Mouse (Mus musculus): Measurements from ENCODE around the gene Asb15. TPM values are rescaled to one million over a fixed set of nuclear protein-coding genes. Genes with fewer than 3 reads are reported as not detected.

The Asb15 gene
- polyA plus RNA-seq, 1 experiment from 2014 or later = not detected

DNA sequence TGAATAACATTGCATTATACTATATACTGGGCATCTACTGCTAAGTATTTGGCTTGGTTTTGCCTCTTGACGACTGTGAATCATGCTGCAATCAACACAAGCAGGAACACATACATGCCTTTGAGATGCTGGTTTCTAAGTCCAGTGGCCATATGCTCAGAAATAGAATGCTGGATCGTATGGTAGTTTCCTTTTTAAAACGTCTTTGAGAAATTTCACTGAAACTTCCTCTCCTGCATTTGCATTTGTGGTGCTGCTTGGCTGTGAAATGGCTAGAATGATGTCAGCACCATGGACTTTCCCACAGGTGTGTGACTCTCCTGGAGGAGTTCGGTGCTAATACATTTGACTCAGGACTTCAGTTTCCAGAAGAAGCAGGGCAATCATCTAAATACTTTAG, 12.2 kb downstream of the Asb15 start:
- no peaks in the 10 kb centered on the region for H3K36me3 ChIP-seq (ENCODE audit: poor library complexity, severe bottlenecking)
- H3K4me2 ChIP-seq = no peak overlapping the region
- H3K4me1 ChIP-seq = no peaks in the 10 kb centered on the region
- 75% methylated on average over 4 of the region's 4 CpGs for WGBS
- no peaks in the 10 kb centered on the region for H3K9me3 ChIP-seq (replicated peaks)
- no peak overlapping the region for H3K27ac ChIP-seq
- no peak overlapping the region for H3K9ac ChIP-seq
- ATAC-seq = no peak
- no peaks in the 10 kb centered on the region for H3K27me3 ChIP-seq
- no peak overlapping the region for H3K4me3 ChIP-seq

DNA sequence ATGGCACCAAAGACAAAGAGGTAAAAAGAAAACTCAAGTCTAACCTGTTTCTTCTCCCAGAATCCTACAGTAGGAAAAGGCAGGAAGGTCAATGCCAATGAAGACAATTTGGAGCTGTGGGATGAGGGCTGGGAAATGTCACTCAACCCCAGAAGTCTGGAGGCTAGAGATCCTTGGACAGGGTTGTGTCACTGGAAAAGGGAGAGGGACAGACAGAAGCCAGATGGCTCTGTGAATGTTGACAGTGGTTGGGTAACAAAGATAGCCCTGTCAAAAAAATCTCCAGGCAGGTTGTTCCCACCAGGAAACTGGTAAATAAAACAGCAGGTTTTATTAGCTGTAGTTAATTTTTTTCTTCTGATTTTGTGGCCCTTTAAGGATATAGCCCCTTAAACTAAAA, 14.4 kb downstream of the Asb15 start:
- no peaks in the 10 kb centered on the region for H3K4me1 ChIP-seq
- H3K4me2 ChIP-seq = no peak overlapping the region
- no peak overlapping the region for H3K27ac ChIP-seq
- no peak overlapping the region for H3K4me3 ChIP-seq
- no peaks in the 10 kb centered on the region for H3K9me3 ChIP-seq (replicated peaks)
- no peaks in the 10 kb centered on the region for H3K36me3 ChIP-seq (ENCODE audit: poor library complexity, severe bottlenecking)
- ATAC-seq = no peak
- H3K9ac ChIP-seq = no peak overlapping the region
- no peaks in the 10 kb centered on the region for H3K27me3 ChIP-seq

DNA sequence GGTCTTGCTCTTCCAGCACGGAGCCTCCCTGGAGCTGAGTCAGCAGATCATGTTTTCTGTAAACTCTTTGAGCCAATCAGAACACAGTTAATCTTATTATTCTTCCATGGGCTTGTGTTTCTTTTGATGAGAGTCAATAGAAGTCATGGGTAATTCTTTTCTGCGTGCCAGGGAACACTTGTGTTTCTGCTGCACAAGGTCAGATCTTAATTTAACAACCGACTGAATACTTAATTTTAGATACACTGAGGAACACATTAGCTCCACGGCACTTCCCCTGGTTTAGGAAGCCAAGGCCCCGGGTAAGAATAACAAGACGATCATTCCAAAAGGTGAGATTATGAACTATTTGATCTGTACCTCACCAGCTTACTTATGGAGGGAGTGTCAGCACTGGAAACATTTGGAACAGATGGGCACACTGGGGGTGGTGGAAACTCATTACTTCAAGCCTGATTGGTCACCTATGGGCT, 15.2 kb downstream of the Asb15 start:
- H3K4me2 ChIP-seq = no peak overlapping the region
- H3K4me3 ChIP-seq = no peak overlapping the region
- ATAC-seq = no peak
- WGBS = 72% methylated on average over 6 of the region's 6 CpGs
- no peaks in the 10 kb centered on the region for H3K27me3 ChIP-seq
- H3K27ac ChIP-seq = no peak overlapping the region
- H3K36me3 ChIP-seq (ENCODE audit: poor library complexity, severe bottlenecking) = no peaks in the 10 kb centered on the region
- no peak overlapping the region for H3K9ac ChIP-seq
- no peaks in the 10 kb centered on the region for H3K9me3 ChIP-seq (replicated peaks)
- no peaks in the 10 kb centered on the region for H3K4me1 ChIP-seq

- ATAC-seq = no peak
- Histone ChIP-seq H3K4me3 (no peak overlapping the region), H3K4me1 (no peaks in the 10 kb centered on the region), H3K9me3 (replicated peaks) (no peaks in the 10 kb centered on the region), H3K27ac (no peak overlapping the region), H3K27me3 (no peaks in the 10 kb centered on the region), H3K36me3 (ENCODE audit: poor library complexity, severe bottlenecking) (no peaks in the 10 kb centered on the region), H3K9ac (no peak overlapping the region), H3K4me2 (no peak overlapping the region)
- WGBS = 90% methylated on average over 1 of the region's 1 CpGs
These were observed 18.9 kb downstream of the Asb15 start for GRCm38 (mm10) chr6:24546716-24547420.

GRCm38 (mm10) chr6:24549801-24550200, 21.9 kb downstream of the Asb15 start:
- Histone ChIP-seq H3K27ac (no peak overlapping the region), H3K4me3 (no peak overlapping the region), H3K4me2 (no peak overlapping the region), H3K9ac (no peak overlapping the region), H3K9me3 (replicated peaks) (no peaks in the 10 kb centered on the region), H3K36me3 (ENCODE audit: poor library complexity, severe bottlenecking) (no peaks in the 10 kb centered on the region), H3K4me1 (no peaks in the 10 kb centered on the region), H3K27me3 (no peaks in the 10 kb centered on the region)
- WGBS = 91% methylated on average over 2 of the region's 2 CpGs
- ATAC-seq = no peak

- no peak overlapping the region for H3K9ac ChIP-seq
- 87% methylated on average over 7 of the region's 7 CpGs for WGBS
- H3K27ac ChIP-seq = no peak overlapping the region
- no peaks in the 10 kb centered on the region for H3K36me3 ChIP-seq (ENCODE audit: poor library complexity, severe bottlenecking)
- ATAC-seq = no peak
- H3K4me1 ChIP-seq = no peaks in the 10 kb centered on the region
- H3K27me3 ChIP-seq = no peaks in the 10 kb centered on the region
- no peak overlapping the region for H3K4me2 ChIP-seq
- H3K9me3 ChIP-seq (replicated peaks) = no peaks in the 10 kb centered on the region
- no peak overlapping the region for H3K4me3 ChIP-seq
These were observed 24.1 kb downstream of the Asb15 start for GRCm38 (mm10) chr6:24552046-24552445.

- H3K27me3 ChIP-seq = no peaks in the 10 kb centered on the region
- no peaks in the 10 kb centered on the region for H3K9me3 ChIP-seq (replicated peaks)
- WGBS = 83% methylated on average over 11 of the region's 11 CpGs
- H3K4me1 ChIP-seq = no peaks in the 10 kb centered on the region
- ATAC-seq = no peak
- H3K9ac ChIP-seq = no peak overlapping the region
- no peak overlapping the region for H3K27ac ChIP-seq
- no peak overlapping the region for H3K4me3 ChIP-seq
- no peak overlapping the region for H3K4me2 ChIP-seq
- no peaks in the 10 kb centered on the region for H3K36me3 ChIP-seq (ENCODE audit: poor library complexity, severe bottlenecking)
These were observed 26.6 kb downstream of the Asb15 start for GRCm38 (mm10) chr6:24554427-24555086.

DNA sequence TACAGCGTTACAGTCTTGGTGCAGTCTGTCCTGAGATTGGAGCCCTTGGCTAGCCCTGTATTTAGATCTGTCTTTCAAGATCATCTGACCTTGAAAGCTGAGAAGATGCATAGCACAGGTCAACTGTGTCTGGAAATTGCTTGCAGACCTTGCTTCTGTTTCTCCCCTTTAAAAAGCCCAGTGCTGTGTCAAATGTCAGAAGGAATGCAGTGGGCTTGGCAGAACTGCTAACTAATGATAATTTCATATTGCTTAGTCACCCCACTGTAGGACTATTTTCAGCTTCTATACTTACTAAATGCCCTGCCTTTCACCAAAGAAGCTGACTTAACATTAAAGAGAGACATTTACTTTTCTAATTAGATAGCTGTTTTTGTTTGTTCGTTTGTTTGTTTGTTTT, 27.5 kb downstream of the Asb15 start:
- ATAC-seq = no peak
- no peak overlapping the region for H3K27ac ChIP-seq
- no peak overlapping the region for H3K4me2 ChIP-seq
- no peaks in the 10 kb centered on the region for H3K4me1 ChIP-seq
- no peak overlapping the region for H3K9ac ChIP-seq
- no peaks in the 10 kb centered on the region for H3K27me3 ChIP-seq
- H3K4me3 ChIP-seq = no peak overlapping the region
- WGBS = 88% methylated on average over 2 of the region's 2 CpGs
- H3K9me3 ChIP-seq (replicated peaks) = no peaks in the 10 kb centered on the region
- no peaks in the 10 kb centered on the region for H3K36me3 ChIP-seq (ENCODE audit: poor library complexity, severe bottlenecking)

GRCm38 (mm10) chr6:24564081-24564480, 36.1 kb downstream of the Asb15 start:
- no peaks in the 10 kb centered on the region for H3K9me3 ChIP-seq (replicated peaks)
- H3K4me1 ChIP-seq = no peaks in the 10 kb centered on the region
- WGBS = 81% methylated on average over 9 of the region's 9 CpGs
- no peak for ATAC-seq
- H3K27ac ChIP-seq = no peak overlapping the region
- H3K4me2 ChIP-seq = no peak overlapping the region
- no peak overlapping the region for H3K4me3 ChIP-seq
- no peak overlapping the region for H3K9ac ChIP-seq
- H3K36me3 ChIP-seq (ENCODE audit: poor library complexity, severe bottlenecking) = no peaks in the 10 kb centered on the region
- no peaks in the 10 kb centered on the region for H3K27me3 ChIP-seq

GRCm38 (mm10) chr6:24564886-24565285, 36.9 kb downstream of the Asb15 start:
- no peak overlapping the region for H3K27ac ChIP-seq
- WGBS = 93% methylated on average over 1 of the region's 1 CpGs
- no peak for ATAC-seq
- no peak overlapping the region for H3K9ac ChIP-seq
- H3K4me3 ChIP-seq = no peak overlapping the region
- no peaks in the 10 kb centered on the region for H3K27me3 ChIP-seq
- H3K9me3 ChIP-seq (replicated peaks) = no peaks in the 10 kb centered on the region
- no peaks in the 10 kb centered on the region for H3K4me1 ChIP-seq
- H3K36me3 ChIP-seq (ENCODE audit: poor library complexity, severe bottlenecking) = no peaks in the 10 kb centered on the region
- no peak overlapping the region for H3K4me2 ChIP-seq

DNA sequence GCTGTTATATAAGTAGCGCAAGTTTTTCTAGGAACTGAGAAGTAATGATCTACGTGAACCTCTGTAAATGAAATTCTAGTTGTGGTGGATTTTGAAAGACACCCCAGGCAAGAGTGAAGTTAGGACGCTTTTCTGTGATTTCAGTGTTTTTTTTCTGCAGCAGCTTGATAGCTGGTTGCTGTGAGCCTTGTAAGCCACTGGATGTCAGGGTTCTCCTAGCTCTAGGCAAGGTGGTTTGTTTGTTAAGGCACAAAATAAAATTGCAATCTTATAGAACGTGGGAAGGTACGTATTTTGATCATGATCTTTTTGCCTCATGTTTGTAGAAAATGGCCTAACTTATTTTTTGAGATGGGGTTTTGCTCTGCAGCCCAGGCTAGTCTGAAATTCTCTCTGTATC, 41.0 kb downstream of the Asb15 start:
- Histone ChIP-seq H3K4me2 (no peak overlapping the region), H3K27me3 (no peaks in the 10 kb centered on the region), H3K9me3 (replicated peaks) (no peaks in the 10 kb centered on the region), H3K4me1 (no peaks in the 10 kb centered on the region), H3K9ac (no peak overlapping the region), H3K27ac (no peak overlapping the region), H3K36me3 (ENCODE audit: poor library complexity, severe bottlenecking) (no peaks in the 10 kb centered on the region), H3K4me3 (no peak overlapping the region)
- ATAC-seq = no peak
- 88% methylated on average over 5 of the region's 5 CpGs for WGBS

GRCm38 (mm10) chr6:24569711-24570110, 41.8 kb downstream of the Asb15 start:
- ATAC-seq = no peak
- H3K4me2 ChIP-seq = no peak overlapping the region
- no peaks in the 10 kb centered on the region for H3K36me3 ChIP-seq (ENCODE audit: poor library complexity, severe bottlenecking)
- H3K9me3 ChIP-seq (replicated peaks) = no peaks in the 10 kb centered on the region
- no peaks in the 10 kb centered on the region for H3K4me1 ChIP-seq
- 71% methylated on average over 1 of the region's 1 CpGs for WGBS
- H3K4me3 ChIP-seq = no peak overlapping the region
- no peaks in the 10 kb centered on the region for H3K27me3 ChIP-seq
- H3K27ac ChIP-seq = no peak overlapping the region
- no peak overlapping the region for H3K9ac ChIP-seq

DNA sequence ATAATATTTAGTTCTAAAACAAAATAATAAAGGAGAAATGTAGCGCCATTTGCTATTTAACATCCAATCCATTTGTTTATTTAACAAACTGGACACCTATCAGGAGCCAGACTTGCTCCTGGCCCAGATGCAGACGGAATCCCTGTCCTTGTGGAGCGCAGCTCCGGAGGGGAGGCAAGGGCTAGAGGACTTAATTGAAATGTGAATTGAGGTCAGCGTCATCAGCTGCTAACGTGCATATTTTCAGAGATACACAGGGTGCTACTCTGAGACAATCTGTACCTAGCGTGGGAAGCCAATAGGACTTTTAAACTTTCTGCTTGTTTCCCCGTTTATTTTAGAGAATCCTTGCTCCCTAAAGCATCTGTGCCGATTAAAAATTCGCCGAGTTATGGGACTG, 42.3 kb downstream of the Asb15 start:
- Histone ChIP-seq H3K4me1 (no peaks in the 10 kb centered on the region), H3K36me3 (ENCODE audit: poor library complexity, severe bottlenecking) (no peaks in the 10 kb centered on the region), H3K27me3 (no peaks in the 10 kb centered on the region), H3K4me2 (no peak overlapping the region), H3K4me3 (no peak overlapping the region), H3K9ac (no peak overlapping the region), H3K9me3 (replicated peaks) (no peaks in the 10 kb centered on the region), H3K27ac (no peak overlapping the region)
- WGBS = 81% methylated on average over 11 of the region's 11 CpGs
- ATAC-seq = no peak
